Mouse (Mus musculus) C2C12 (cell line): ENCODE measurements at regions not wholly inside any gene's neighbourhood (a gene's known extent, or its start where the extent isn't known, plus 50 kb on each side); places are given as distances from the start of the nearest gene placed in this dataset.

ENCODE experiments used
- CTCF ChIP-seq: IDR thresholded peaks from one replicate; pipeline ENCODE4 v1.5.1; 2011; ENCODE audit not compliant: control insufficient read depth, insufficient read depth, insufficient read length
- USF1 ChIP-seq: IDR thresholded peaks from one replicate; pipeline ENCODE4 v1.6.1; 2011; ENCODE audit warnings: low read depth, mild to moderate bottlenecking, control low read depth, moderate library complexity

- TF ChIP-seq CTCF (no peak), USF1 (no peak)
Measured at GRCm38 (mm10) chr9:94467846-94468245, 70.0 kb downstream of the 1190002N15Rik start.
